Mouse (Mus musculus): ENCODE measurements around the gene Gm37419.

The Gm37419 gene

GRCm38 (mm10) chr16:23996342-23996741 is 8.1 kb downstream of the Gm37419 start:
- no peak for DNase-seq (ENCODE audit: low read depth, low spot score)

GRCm38 (mm10) chr16:23997228-23997627 is 8.9 kb downstream of the Gm37419 start:
- DNase-seq (ENCODE audit: low read depth, low spot score), result no peak

- no peak for DNase-seq (ENCODE audit: low read depth, low spot score)
Measured at GRCm38 (mm10) chr16:23997912-23998311, 9.6 kb downstream of the Gm37419 start.

GRCm38 (mm10) chr16:24005928-24006327 is 17.6 kb downstream of the Gm37419 start:
- no peak for DNase-seq (ENCODE audit: low read depth, low spot score)

- DNase-seq (ENCODE audit: low read depth, low spot score), result no peak
Measured at GRCm38 (mm10) chr16:24009891-24010290, 21.6 kb downstream of the Gm37419 start.

- DNase-seq (ENCODE audit: low read depth, low spot score), result no peak
Measured at GRCm38 (mm10) chr16:24011306-24011705, 23.0 kb downstream of the Gm37419 start.

GRCm38 (mm10) chr16:24012066-24012465 is 23.8 kb downstream of the Gm37419 start:
- DNase-seq (ENCODE audit: low read depth, low spot score), result no peak

GRCm38 (mm10) chr16:24014378-24014777 is 26.1 kb downstream of the Gm37419 start:
- no peak for DNase-seq (ENCODE audit: low read depth, low spot score)

GRCm38 (mm10) chr16:24016273-24016672 is 28.0 kb downstream of the Gm37419 start:
- no peak for DNase-seq (ENCODE audit: low read depth, low spot score)

- no peak for DNase-seq (ENCODE audit: low read depth, low spot score)
Measured at GRCm38 (mm10) chr16:24016742-24017141, 28.5 kb downstream of the Gm37419 start.

- DNase-seq (ENCODE audit: low read depth, low spot score), result no peak
Measured at GRCm38 (mm10) chr16:24021722-24022121, 33.4 kb downstream of the Gm37419 start.

GRCm38 (mm10) chr16:24022605-24023004 is 34.3 kb downstream of the Gm37419 start:
- no peak for DNase-seq (ENCODE audit: low read depth, low spot score)

- DNase-seq (ENCODE audit: low read depth, low spot score), result no peak
Measured at GRCm38 (mm10) chr16:24025442-24025841, 37.2 kb downstream of the Gm37419 start.

- DNase-seq (ENCODE audit: low read depth, low spot score), result no peak
Measured at GRCm38 (mm10) chr16:24029965-24030672, 41.8 kb downstream of the Gm37419 start.

- DNase-seq (ENCODE audit: low read depth, low spot score), result no peak
Measured at GRCm38 (mm10) chr16:24033259-24033658, 45.0 kb downstream of the Gm37419 start.

- no peak for DNase-seq (ENCODE audit: low read depth, low spot score)
Measured at GRCm38 (mm10) chr16:24034450-24034849, 46.2 kb downstream of the Gm37419 start.

- no peak for DNase-seq (ENCODE audit: low read depth, low spot score)
Measured at GRCm38 (mm10) chr16:24035767-24036166, 47.5 kb downstream of the Gm37419 start.

GRCm38 (mm10) chr16:24036398-24036797 is 48.1 kb downstream of the Gm37419 start:
- no peak for DNase-seq (ENCODE audit: low read depth, low spot score)
